Mouse (Mus musculus): ENCODE measurements around the gene Phf20.
"Not testable (repeated sequence)": the region's sequence is repeated elsewhere in the genome, so short reads cannot be mapped to it uniquely, and the experiment has no call there.

The Phf20 gene

GRCm38 (mm10) chr2:156197129-156197911 lies 1.1 kb downstream of the Phf20 start:
- in situ Hi-C loops (cut with MboI; ENCODE audit: low sequenced_read_pairs) = no loop called here

GRCm38 (mm10) chr2:156199944-156200343 lies 3.7 kb downstream of the Phf20 start:
- in situ Hi-C loops (cut with MboI; ENCODE audit: low sequenced_read_pairs) = no loop called here

- in situ Hi-C loops (cut with MboI; ENCODE audit: low sequenced_read_pairs) = no loop called here
These were observed 5.2 kb downstream of the Phf20 start for GRCm38 (mm10) chr2:156201486-156201885.

GRCm38 (mm10) chr2:156202848-156203437 lies 6.7 kb downstream of the Phf20 start:
- in situ Hi-C loops (cut with MboI; ENCODE audit: low sequenced_read_pairs) = no loop called here

- in situ Hi-C loops (cut with MboI; ENCODE audit: low sequenced_read_pairs) = no loop called here
These were observed 7.7 kb downstream of the Phf20 start for GRCm38 (mm10) chr2:156203917-156204316.

GRCm38 (mm10) chr2:156217786-156218185 lies 21.5 kb downstream of the Phf20 start:
- in situ Hi-C loops (cut with MboI; ENCODE audit: low sequenced_read_pairs) = no loop called here

GRCm38 (mm10) chr2:156222100-156222499 lies 25.8 kb downstream of the Phf20 start:
- in situ Hi-C loops (cut with MboI; ENCODE audit: low sequenced_read_pairs) = no loop called here

GRCm38 (mm10) chr2:156224043-156224442 lies 27.8 kb downstream of the Phf20 start:
- in situ Hi-C loops (cut with MboI; ENCODE audit: low sequenced_read_pairs) = no loop called here

- in situ Hi-C loops (cut with MboI; ENCODE audit: low sequenced_read_pairs) = no loop called here
These were observed 31.4 kb downstream of the Phf20 start for GRCm38 (mm10) chr2:156227689-156228088.

GRCm38 (mm10) chr2:156229171-156229570 lies 32.9 kb downstream of the Phf20 start:
- in situ Hi-C loops (cut with MboI; ENCODE audit: low sequenced_read_pairs) = no loop called here

GRCm38 (mm10) chr2:156231340-156231739 lies 35.1 kb downstream of the Phf20 start:
- in situ Hi-C loops (cut with MboI; ENCODE audit: low sequenced_read_pairs) = no loop called here

- in situ Hi-C loops (cut with MboI; ENCODE audit: low sequenced_read_pairs) = no loop called here
These were observed 37.1 kb downstream of the Phf20 start for GRCm38 (mm10) chr2:156233275-156233948.

GRCm38 (mm10) chr2:156234016-156234415 lies 37.8 kb downstream of the Phf20 start:
- in situ Hi-C loops (cut with MboI; ENCODE audit: low sequenced_read_pairs) = not testable (repeated sequence)

GRCm38 (mm10) chr2:156235847-156236246 lies 39.6 kb downstream of the Phf20 start:
- in situ Hi-C loops (cut with MboI; ENCODE audit: low sequenced_read_pairs) = no loop called here

- in situ Hi-C loops (cut with MboI; ENCODE audit: low sequenced_read_pairs) = no loop called here
These were observed 45.4 kb downstream of the Phf20 start for GRCm38 (mm10) chr2:156241662-156242061.

GRCm38 (mm10) chr2:156243011-156243410 lies 46.7 kb downstream of the Phf20 start:
- in situ Hi-C loops (cut with MboI; ENCODE audit: low sequenced_read_pairs) = no loop called here

- in situ Hi-C loops (cut with MboI; ENCODE audit: low sequenced_read_pairs) = no loop called here
These were observed 51.3 kb downstream of the Phf20 start for GRCm38 (mm10) chr2:156247599-156247998.

- in situ Hi-C loops (cut with MboI; ENCODE audit: low sequenced_read_pairs) = no loop called here
These were observed 54.5 kb downstream of the Phf20 start for GRCm38 (mm10) chr2:156250761-156251160.

- in situ Hi-C loops (cut with MboI; ENCODE audit: low sequenced_read_pairs) = no loop called here
These were observed 55.0 kb downstream of the Phf20 start for GRCm38 (mm10) chr2:156251291-156251690.

GRCm38 (mm10) chr2:156257051-156257450 lies 60.8 kb downstream of the Phf20 start:
- in situ Hi-C loops (cut with MboI; ENCODE audit: low sequenced_read_pairs) = no loop called here

GRCm38 (mm10) chr2:156257922-156258761 lies 61.9 kb downstream of the Phf20 start:
- in situ Hi-C loops (cut with MboI; ENCODE audit: low sequenced_read_pairs) = no loop called here
